Mouse (Mus musculus) ovary, adult 18-20 months (tissue): ENCODE results near the gene Asap2.

ENCODE experiments used
- DNase-seq: peaks from one replicate; pipeline ENCODE4 v3.0.0; 2022; ENCODE audit warnings: low spot score, mixed read lengths

Gene Asap2

GRCm38 (mm10) chr12:21264970-21265369 is 274.7 kb downstream of the Asap2 start:
- no peak for DNase-seq

GRCm38 (mm10) chr12:21265501-21265900 is 275.2 kb downstream of the Asap2 start:
- DNase-seq: no peak

DNA sequence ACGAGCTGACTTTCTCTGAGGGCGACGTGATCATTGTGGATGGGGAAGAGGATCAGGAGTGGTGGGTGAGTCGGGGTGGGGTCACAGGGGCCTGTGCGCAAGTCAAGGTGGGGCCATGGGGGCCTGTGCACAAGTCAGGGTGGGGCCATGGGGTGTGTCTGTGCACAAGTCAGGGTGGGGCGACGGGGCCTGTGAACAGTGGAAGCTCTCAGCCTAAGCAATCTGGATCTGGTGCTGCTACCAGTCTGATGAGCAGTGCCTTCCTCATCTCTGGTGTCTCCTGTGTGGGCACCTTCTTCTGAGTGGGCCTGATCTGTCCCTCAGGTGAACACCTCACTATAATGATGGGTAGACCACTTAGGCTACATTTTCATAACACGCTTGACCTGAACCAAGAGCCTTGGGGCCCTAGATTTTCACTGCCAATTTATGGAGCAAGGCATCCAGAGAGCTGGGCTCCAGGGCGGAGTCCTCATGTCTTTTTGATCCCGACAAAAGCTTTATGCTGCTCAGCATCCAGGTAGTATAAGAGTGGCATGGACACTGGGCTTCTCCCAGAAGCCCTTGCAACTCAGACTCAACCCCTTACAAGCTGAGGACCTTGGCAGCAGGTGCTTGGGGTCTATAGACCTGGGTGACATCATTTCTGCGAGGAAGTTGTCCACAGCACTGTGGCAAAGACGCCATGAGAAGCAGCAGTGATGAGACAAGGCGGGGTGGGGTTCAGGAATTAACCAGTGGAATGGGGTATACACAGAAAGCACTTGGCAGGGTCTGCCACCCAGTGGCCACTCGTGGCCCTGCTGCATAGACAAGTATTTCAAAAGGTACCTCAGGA is 275.9 kb downstream of the Asap2 start:
- no peak for DNase-seq

GRCm38 (mm10) chr12:21266784-21267098 is 276.5 kb downstream of the Asap2 start:
- no peak for DNase-seq

DNA sequence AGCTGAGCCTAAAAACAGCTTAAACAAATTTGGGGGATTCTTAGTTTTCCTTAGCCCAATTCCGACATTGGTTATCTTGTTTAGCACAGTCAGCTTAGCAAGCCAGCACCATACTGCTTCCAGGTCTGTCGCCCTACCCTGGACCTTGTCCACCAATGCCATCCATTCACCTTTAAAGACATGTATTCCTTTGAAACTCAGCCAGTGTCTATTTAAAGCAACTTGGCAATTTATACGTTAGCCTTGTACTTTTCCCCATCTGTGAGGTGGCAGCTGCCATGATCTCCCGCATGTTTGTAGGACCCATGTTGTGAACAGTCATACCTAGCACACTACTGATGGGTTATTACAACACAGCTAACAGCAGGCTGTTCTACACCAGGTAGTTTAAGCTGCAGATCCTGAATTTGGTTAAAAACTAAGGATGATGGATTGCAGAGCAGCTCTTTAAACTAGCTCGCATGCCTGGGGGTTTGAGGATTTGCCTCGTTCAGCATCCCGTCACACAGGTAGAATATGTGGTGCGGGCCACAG is 277.9 kb downstream of the Asap2 start:
- no peak for DNase-seq

- no peak for DNase-seq
Observed at GRCm38 (mm10) chr12:21274446-21274845, 284.2 kb downstream of the Asap2 start.

GRCm38 (mm10) chr12:21277352-21277864 is 287.1 kb downstream of the Asap2 start:
- DNase-seq: no peak

DNA sequence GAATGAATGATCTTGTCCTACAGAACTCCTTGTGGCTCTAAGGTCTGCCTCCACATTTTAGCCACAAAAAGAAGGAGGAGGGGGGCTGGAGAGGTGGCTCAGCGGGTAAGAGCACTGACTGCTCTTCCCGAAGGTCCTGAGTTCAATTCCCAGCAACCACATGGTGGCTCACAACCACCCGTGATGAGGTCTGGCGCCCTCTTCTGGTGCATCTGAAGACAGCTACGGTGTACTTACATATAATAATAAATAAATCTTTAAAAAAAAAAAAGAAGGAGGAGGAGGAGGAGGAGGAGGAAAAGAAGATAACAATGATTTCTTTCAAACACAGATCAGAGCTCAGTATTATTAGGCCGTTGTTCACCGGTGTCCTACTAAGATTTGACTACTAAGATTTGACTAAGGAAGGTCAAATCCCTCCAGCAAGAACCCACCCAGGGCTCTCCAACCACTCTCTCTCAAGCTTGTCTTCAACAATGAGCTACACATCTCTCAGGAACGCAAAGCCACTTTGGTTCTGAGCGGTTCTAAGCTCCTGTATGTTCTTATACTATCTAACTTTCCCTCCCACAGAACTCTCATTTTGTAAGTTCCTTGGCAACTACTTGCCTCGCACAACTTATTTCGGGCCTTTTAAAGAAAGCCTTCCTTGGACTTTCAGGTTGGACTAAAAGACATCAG is 294.6 kb downstream of the Asap2 start, which contains the start of gene Cpsf3:
Gene Cpsf3 (plus strand): TSS at position 631 of the 681 bp plus-strand sequence.
- no peak for DNase-seq

DNA sequence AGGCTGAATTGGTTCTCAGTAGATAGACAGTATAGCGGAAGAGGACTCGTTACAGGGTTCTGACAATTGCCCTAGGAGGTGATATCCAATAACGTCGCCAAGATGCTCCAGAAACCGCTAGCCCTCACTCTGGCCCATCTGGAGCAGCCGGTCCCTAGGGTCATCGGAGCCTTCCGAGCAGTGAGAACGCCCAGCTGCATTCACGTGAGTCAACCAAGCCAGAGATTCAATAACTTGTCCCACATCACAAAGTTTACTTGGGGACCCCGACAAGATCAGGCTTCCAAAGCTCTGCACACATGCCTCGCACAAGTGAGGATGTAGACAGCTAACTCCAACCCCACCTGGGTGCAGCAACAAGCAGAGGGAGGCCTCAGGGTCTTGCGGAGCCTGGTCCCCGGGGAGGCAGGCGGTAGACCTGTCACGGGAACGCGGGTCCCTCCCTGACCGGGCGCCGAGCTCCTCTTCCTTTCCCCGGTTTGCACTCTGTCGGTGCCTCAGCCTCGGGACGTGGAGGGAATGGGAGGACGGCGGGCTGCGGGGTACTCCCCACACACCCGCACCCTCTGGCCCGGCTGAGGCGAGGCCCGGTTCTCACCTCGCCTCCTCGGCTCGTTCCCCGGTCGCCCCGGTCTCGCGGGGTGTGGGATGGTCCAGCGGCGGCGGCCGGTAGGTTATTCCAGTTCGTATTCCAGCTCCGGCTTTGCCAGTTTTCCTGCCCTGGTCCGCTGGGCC is 295.4 kb downstream of the Asap2 start:
- no peak for DNase-seq

DNA sequence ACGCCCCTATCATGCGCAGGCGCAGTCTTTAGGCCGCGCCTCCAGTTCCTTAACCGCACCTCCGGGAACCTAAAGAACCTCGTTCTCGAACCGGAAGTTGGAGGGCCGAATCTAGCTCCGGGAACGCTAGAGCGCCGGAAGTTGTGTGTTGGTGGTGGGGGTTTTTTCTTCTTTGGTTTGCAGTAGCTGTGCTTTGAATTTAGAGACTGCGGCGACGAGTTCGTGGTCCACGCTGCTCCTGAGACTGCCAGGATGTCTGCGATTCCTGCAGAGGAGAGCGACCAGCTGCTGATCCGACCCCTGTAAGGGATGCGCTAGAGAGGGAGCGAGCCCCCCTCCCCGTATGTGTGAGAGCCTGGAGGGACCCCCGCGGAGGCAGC is 296.0 kb downstream of the Asap2 start, which contains the start of gene Itgb1bp1:
Gene Itgb1bp1 (minus strand): TSS at position 42 of the 380 bp plus-strand sequence.
- DNase-seq: peak; percentile 97

DNA sequence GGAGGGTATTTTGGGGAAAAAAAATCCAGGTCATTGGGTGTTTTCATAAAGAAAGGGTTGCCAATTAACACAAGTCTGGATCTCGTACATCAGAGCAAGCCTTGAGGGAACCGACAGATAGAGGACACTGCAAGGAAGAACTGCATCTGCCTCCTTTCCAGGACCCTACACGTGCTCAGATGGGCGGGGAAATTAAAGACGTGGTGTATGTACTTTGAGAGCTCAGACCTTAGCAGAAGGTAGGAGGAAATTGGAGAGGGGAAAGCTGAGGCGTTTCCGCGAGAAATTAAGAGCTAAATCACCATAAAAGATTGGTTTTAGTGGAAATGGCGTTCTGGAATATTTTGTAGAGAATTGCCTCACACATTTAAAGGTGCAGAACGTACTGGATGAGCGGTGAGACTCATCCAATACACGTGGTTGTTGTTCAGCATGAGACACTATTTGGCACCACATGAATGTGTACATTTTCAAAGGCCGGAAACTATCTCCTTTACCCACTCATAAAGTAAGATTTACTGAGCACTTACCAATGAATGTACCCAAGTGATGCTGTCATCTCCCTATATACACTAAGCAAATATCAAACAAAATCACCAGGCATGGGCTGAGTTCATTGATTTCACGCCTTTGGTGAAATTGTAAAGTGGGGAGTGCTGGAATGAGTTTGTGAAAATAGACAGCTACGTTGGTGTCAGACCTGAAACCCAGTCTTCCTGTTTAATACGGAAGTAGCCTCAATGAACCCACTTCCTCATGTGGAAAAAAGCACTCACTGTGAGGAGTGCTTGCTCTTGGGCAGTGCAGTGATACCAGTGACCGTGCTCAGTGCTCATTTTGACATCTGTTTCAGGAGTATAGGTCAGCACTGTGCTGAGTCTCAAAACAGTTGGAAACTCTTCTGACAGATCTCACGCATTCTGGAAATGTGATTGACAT is 296.7 kb downstream of the Asap2 start:
- no peak for DNase-seq

GRCm38 (mm10) chr12:21288716-21289395 is 298.6 kb downstream of the Asap2 start:
- no peak for DNase-seq

GRCm38 (mm10) chr12:21289651-21290050 is 299.4 kb downstream of the Asap2 start:
- DNase-seq: no peak

DNA sequence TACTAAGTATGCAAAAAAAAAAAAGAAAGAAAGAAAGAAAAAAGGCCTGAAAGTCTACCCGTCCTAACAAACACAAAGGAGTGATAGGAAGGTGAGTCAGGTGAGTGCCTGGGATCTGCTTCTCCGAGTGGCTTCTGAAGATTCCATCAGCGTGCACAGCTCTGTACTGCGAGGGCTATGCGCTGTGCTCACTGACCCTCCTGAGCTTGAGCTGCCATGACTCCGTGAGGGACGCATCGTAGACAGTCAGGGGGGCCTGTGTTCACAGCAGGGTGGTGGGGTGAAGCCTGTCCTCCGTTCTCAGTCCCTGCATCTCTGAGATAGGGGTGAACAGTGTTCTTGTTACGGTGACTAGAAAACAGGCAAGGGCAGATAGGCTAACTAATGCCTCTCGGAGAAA is 308.6 kb downstream of the Asap2 start:
- no peak for DNase-seq

DNA sequence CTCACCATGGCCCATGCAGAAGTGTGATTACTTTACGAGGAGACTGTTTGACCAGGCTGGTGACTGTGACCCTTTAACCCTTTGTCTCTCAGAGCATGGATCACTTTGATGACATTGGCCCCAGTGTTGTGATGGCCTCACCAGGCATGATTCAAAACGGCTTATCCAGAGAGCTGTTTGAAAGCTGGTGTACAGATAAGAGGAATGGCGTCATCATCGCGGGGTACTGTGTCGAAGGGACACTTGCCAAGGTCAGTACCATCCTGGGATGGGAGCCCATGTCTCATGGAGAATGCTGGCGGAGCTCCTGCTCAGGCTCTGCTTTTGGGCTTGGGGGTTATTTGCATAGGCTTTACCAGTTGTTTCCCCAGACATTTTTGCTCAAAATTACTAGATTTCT is 311.1 kb downstream of the Asap2 start:
- DNase-seq: peak; percentile 30

DNA sequence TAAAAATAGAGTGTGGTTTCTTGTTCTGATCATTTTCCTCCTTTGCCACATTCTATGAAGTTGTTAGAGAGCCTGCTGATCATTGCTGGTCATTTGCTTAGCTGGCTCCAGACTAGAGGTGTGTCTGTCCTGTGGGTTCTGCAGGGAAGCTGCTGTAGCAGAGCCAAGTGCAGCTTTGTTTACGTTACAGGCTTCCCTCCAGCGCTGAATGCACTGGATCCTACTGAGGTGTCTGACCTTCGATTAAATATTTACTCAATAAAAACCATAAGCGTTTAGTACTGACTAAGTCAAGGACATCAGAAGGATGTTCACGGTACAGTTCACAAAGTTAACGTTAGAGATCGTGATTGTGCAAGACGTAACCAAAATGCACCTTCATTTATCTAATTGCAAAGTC is 311.7 kb downstream of the Asap2 start:
- DNase-seq: no peak

- no peak for DNase-seq
Observed at GRCm38 (mm10) chr12:21302361-21302783, 312.1 kb downstream of the Asap2 start.

- no peak for DNase-seq
Observed at GRCm38 (mm10) chr12:21305741-21306140, 315.5 kb downstream of the Asap2 start.

- DNase-seq: no peak
Observed at GRCm38 (mm10) chr12:21306721-21307120, 316.5 kb downstream of the Asap2 start.

DNA sequence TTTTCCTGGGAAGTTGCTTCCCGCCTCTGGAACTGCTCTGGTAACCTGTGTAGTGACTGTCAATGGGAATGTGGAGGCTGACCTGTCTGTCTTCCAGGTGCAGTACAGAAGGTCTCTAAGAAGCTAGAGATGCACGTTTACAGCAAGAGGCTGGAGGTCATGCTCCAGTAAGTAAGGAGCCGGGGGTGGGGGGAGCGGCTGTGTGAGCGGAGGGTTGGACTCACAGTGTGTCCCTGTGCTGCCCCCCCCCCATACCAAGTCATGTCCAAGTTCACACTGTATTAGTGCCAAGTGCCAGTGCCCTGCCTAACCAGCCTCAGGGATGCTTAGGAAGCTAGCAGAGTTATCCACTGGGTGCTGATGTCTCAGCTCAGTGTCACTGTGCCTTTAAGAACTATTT is 321.9 kb downstream of the Asap2 start:
- DNase-seq: no peak
